10 mouse cellular contexts compared by ENCODE assay signal in genomic region chr16:24340646-24341045, GRCm38 (mm10).
"Had no signal": no experiment of that assay in that cellular context is flagged by ENCODE, and none has a peak within 500 bp of the region (broad histone marks: within the 10 kb centered on the region; RNA-seq: fewer than 3 reads in every experiment).

No protein-coding gene starts in this region.

- DNase-seq: gastrocnemius, postnatal 14 days; gastrocnemius, postnatal 36 days; heart, adult 18-20 months; heart, postnatal 14 days; heart, postnatal 36 days; kidney, adult 18-20 months; kidney, postnatal 25 days; layer of hippocampus, adult 9-11 months; layer of hippocampus, postnatal 36 days; left cerebral cortex, postnatal 4 days had no signal
